Mouse (Mus musculus) layer of hippocampus, postnatal 36 days (tissue): ENCODE measurements around the gene Dnajc6. TPM values are rescaled to one million over a fixed set of nuclear protein-coding genes. Genes with fewer than 3 reads are reported as not detected.
A peak's percentile ranks its signal among the peaks of the same experiment; 100 is the strongest.

Experiments used
- DNase-seq, 2 experiments: peaks; one replicate each; pipeline ENCODE4 v3.0.0; 2022
- total RNA-seq, 2 experiments: library from RNA; stranded (reverse); gene quantifications; 2 replicates each; pipeline ENCODE4 v1.2.3; 2021

Dnajc6 gene
- total RNA-seq, 2 experiments from 2014 or later = 310 to 321 TPM

- peak; percentile 72 to 77 for DNase-seq
Measured at GRCm38 (mm10) chr4:101507571-101508422, 11.3 kb downstream of the Dnajc6 start.

DNA sequence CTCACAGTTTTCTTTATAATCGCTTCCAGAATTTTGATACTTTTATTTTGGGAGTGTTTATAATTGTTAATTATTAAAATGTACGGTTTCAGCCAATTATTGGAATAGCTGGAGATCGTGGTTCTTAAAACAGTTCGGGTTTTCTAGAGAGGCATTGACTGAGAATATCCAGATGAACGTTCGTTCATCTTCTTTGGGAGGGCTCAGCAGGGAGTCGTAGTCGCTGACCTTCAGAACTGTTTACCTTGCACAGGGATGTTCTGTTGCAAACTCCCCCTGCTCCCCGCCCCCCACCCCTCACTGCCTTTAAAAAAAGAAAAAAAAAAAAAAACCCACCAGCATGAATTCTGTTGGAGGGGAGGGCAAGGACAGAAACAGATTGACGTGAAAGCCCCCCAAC, 12.0 kb downstream of the Dnajc6 start:
- DNase-seq = no peak

DNA sequence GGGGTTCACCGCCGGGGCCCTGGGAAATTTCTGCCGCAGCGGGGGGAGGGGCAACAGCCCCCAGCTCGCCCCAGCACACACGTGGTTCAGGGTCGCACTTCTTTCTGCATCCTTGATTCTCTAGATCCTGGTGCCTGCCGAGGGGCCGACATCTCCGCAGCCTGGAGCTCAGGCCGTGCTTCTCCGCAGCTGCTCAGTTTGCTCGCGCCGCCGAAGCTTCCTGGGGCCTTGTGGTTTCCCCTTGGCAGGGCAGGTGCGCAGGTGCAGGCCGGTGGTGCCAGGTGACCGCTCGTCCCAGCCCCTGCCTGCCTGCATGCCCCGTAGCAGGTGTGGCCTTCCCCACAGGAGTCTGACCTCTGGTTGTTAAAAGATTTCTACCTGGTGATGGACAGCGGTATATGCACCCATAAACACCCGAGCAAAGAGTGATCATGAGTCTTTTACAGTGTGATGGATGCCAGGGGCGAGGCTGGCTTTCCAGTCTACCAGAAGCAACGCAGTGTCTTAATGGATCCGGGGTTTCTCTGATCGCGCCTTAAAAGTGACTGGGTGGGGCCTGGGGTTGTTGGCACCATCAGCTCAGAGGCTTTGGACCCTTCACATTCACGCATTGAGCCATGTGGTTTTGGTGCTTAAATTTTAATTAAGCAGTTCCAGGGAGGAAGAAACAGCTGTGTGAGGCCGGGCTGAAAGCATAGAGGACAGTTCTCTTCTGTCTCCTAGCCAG, 12.6 kb downstream of the Dnajc6 start:
- peak; percentile 23 to 41 for DNase-seq

DNA sequence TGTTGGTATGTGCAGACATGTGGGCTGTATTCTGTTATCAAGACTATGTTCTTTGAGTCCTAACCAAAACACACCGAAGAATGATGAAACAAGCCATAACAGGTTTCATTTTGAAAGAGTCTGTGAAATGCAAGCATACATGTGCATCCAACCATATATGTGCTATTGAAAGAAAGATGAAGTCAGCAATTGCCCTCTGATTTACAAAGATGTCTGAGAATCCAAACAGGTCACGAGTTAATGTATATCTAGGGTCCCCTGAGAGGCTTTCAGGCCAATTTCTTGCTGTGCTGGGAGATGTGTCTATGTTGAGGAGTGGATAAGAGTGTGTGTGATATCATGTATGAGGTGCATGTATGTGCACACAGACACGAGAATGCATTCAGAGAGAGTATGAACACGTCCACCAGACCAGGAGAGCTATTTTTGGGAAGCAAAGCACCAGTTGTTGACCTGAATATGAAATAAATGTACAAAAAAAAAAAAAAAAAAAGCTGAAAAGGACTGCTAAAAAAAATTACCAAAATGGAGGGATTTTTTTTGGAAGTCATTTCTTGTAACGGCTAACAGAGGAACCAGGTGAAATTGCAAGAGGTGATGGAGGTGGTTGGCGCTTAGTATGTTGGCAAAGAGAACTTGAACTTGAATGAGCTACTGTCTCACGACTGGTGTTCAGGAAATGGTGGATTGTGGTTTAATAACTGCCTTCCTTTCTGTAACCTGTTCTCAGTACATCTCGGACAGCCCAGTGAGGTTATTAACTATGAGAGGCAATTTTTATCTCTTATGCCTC, 13.9 kb downstream of the Dnajc6 start:
- no peak for DNase-seq

- DNase-seq = no peak
Measured at GRCm38 (mm10) chr4:101510904-101511210, 14.4 kb downstream of the Dnajc6 start.

DNA sequence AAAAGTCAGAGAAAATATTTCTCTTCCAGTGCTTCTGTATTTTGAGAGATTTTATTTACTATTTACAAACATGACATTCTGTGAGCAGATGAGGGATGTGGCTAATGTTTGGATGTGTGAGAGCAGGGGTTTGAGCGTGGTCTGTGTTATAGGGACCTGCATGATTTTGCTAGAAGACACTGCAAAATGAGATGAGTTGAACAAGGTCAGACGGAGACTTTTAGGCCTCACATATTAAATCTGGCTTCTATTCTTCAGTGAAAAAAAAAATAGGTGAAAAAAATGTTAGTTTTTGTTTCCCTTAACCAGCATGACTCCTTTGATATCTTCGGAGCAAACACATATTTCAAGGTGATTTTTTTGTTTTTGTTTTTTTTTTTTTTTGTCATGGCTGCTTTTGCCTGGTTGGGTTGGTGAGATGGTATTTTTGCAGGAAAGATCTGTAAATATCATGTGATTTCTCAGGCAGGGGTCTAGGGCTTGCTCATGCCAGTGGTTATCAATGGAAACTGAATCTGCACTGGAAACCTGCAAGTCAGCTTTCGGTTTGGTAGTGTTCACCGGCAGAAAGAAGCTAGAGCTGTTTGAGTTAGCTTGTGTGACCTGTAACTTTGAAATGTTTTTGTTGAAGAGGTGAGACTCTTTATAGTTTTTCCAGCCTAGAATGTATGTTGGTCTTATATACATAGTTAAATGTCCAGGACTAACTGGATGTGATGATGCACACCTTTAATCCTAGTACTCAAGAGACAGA, 15.5 kb downstream of the Dnajc6 start:
- DNase-seq = no peak

DNA sequence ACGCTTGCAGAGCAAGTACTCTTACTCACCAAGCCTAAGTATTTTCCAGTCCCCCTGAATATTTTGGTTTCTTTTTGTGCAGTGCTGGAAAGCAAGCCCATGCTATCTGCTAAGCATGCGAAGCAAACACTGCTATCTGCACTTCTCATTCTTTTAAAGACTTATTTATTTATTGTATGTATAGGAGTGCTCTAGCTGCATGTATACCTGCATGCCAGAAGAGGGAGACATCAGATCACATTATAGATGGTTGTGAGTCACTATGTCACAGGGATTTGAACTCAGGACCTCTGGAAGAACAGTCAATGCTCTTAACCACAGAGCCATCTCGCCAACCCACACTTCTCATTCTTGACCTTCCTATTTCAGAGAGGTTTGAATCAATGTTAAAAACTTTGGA, 16.8 kb downstream of the Dnajc6 start:
- DNase-seq = no peak

- no peak for DNase-seq
Measured at GRCm38 (mm10) chr4:101515853-101516252, 19.4 kb downstream of the Dnajc6 start.

GRCm38 (mm10) chr4:101516434-101517168, 20.2 kb downstream of the Dnajc6 start:
- DNase-seq = no peak

DNA sequence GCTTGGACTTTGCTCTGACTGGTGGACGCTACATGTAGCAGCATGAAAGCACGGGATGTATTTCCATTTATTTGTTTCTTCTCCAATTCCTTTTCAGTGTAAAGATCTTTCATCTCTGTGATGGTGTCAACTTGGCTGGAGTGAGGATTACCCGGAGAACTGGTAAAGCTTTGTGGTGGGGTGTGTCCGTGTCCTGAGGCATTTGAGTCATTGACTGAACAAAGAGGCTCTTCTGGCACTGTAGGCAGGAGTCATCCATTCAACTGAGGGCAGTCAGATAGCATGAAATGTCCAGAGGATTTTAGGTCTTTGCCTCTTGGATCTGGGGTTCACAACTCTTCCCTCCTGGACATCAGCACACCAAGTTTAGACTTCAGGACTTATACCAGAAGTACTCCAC, 35.5 kb downstream of the Dnajc6 start:
- DNase-seq = no peak

- DNase-seq = no peak
Measured at GRCm38 (mm10) chr4:101540516-101540915, 44.1 kb downstream of the Dnajc6 start.

DNA sequence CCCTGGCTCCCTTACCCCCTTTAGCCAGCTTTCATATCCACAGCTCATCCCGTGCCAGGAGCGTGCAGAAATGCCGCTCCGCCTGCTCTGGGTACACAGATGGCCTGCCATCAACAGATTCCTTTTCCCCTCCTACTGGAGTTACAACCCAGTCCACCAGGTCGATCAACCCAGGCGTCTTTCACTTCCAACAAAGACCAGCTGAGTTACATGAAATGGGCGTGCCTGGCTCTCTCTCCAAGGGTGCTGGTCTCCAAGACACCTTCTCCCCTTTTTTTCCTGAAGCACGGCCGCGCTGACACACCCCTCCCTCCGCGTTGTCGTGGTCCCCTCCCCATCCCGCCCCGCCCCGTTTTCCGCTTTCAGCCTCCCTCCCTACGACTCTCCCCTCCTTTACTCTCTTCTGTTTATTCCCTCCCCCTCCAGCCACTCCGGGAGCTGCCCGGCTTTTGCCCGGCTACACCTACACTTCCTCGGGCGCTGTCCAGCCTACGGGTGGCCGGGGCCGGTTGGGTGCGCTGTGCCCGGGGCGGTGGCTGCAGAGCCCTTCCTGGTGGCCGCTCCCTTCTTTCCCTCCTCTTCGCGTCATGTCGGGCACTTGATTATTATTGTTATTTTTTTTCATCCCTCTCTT, 53.6 kb downstream of the Dnajc6 start:
- peak in 1 of 2 experiments; percentile 41 for DNase-seq

GRCm38 (mm10) chr4:101550671-101551161, 54.3 kb downstream of the Dnajc6 start:
- DNase-seq = peak in 1 of 2 experiments; percentile 33

DNA sequence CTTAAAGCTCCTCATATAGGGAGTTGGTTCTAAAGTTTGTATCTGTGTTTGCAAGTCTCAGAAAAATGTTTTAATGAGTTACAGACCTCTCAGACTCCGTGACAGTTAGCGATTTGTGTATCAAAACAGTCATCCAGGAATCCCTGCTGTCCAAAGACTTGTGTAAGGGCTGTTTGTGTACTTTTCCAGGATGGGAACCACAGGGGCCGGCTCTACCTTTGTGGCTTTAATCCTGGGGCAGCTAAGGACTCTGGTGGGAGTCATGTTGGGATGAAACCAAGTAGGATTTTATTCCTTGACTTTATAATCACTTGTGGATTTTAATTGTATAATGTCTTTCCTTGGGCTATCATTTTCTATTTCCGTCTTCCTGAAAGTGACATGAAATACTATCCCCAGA, 55.0 kb downstream of the Dnajc6 start:
- DNase-seq = no peak

DNA sequence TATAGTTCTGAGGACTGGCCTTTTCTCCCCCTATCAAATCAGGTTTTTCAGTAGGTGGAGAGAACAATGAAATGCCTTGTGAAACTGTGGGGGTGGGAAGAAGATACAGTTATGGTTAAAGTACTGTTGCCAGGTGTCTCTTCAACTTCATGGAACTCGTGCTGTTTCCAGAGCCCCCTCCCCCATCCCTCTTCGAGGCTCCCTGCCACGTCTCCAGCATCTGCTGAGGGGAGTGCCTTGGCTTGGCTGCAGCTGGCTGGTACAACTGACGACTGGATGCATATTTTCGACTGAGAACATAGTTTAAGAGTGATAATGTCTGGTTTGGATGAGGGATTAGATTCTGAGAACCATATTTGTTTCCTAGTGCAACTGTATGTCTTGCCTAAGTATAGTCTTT, 55.9 kb downstream of the Dnajc6 start:
- no peak for DNase-seq

DNA sequence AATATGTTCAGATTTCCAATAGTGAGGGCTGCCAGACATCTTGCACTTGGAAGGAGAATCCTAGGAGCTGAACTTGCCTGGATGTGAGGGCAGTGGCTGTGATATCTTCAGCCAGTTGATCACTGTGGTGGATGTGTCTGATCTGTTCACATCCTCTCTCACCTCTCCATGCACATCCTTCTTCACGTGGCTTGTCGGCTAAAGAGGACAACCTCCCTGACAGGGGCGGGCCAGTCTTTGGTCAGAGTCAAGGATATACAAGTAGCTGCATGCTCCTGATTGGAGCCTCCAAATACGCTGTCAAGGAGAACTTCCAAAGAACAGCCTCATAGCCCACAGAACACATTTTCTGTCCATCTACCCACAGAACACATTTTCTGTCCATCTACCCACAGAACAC, 58.6 kb downstream of the Dnajc6 start:
- DNase-seq = no peak

GRCm38 (mm10) chr4:101560137-101560536, 63.7 kb downstream of the Dnajc6 start:
- no peak for DNase-seq

- no peak for DNase-seq
Measured at GRCm38 (mm10) chr4:101562836-101563235, 66.4 kb downstream of the Dnajc6 start.

GRCm38 (mm10) chr4:101563607-101564006, 67.2 kb downstream of the Dnajc6 start:
- DNase-seq = no peak

- no peak for DNase-seq
Measured at GRCm38 (mm10) chr4:101564746-101565417, 68.4 kb downstream of the Dnajc6 start.
